Mouse (Mus musculus): ENCODE data around the gene Abtb1. TPM values are rescaled to one million over a fixed set of nuclear protein-coding genes. Genes with fewer than 3 reads are reported as not detected.

Abtb1 gene
- total RNA-seq (2023) = 65.0 TPM

GRCm38 (mm10) chr6:88841781-88842689 lies at the start of gene Abtb1:
Gene Abtb1 (minus strand): TSS chr6:88841984.

GRCm38 (mm10) chr6:88874868-88875508 lies 33.2 kb upstream of the Abtb1 start, which contains the start of gene Podxl2:
Gene Podxl2 (minus strand): TSS chr6:88875044.

Other genes with a start within 250 kb of the Abtb1 start
- not detected for gene Kbtbd12, start 204.0 kb downstream of the Abtb1 start, total RNA-seq (2023)
- gene Mgll, start 117.6 kb downstream of the Abtb1 start, total RNA-seq (2023) = 1.8 TPM
- gene Podxl2, start 33.1 kb upstream of the Abtb1 start, total RNA-seq (2023) = not detected
- gene Mcm2, start 56.8 kb upstream of the Abtb1 start, total RNA-seq (2023) = 57.0 TPM
- gene Tpra1, start 60.3 kb upstream of the Abtb1 start, total RNA-seq (2023) = 129 TPM